Mouse (Mus musculus) bone marrow macrophage, adult 2 months (primary cell): ENCODE measurements around the gene S100z.

Source experiments
- CTCF ChIP-seq: IDR thresholded peaks from 2 replicates; pipeline ENCODE4 v1.5.1; 2012; ENCODE audit warnings: low read depth, mild to moderate bottlenecking, low read length, moderate library complexity
- POLR2A ChIP-seq: IDR thresholded peaks from 2 replicates; pipeline ENCODE4 v1.6.1; 2012; ENCODE audit warnings: mild to moderate bottlenecking, low read depth, low read length, borderline replicate concordance

DNA sequence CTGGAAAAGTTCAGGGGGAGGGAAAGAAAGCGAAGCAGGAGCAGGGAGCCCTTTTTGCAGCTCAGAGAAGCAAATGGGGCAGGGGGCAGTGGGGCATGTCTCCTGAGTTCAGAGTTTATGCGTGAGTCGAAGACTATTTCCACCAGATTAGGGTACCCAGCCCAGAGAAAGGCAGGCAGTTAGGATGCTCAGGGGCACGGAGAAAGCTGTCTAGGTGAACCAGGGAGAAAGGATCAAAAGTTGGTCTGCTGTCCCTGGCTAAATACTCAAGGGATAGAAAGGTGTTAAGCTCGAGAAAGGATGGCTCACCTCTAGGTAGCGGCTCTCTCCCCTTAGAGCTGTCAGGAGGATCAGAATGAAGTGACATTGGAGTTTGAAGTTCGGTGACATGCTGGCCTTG lies 34.2 kb downstream of the S100z start:
- TF ChIP-seq CTCF (no peak), POLR2A (no peak)
